Mouse (Mus musculus): ENCODE data around the gene Mgll. TPM values are rescaled to one million over a fixed set of nuclear protein-coding genes. Genes with fewer than 3 reads are reported as not detected.

Gene Mgll
- polyA plus RNA-seq, 1 experiment: 63.4 TPM

- DNase-seq: peak; percentile 47 to 55
- H3K4me1 ChIP-seq (ENCODE audit: control insufficient read depth, insufficient read depth, low read length): peaks cover 29% of the 10 kb centered on the region
- H3K4me3 ChIP-seq (replicated peaks; ENCODE audit: insufficient read depth, low read depth, low read length): no peak overlapping the region
- no peak for TF ChIP-seq POLR2A (IDR thresholded peaks at IDR 0.05; ENCODE audit: borderline replicate concordance, insufficient read depth, low read length)
- TF ChIP-seq CTCF (IDR thresholded peaks at IDR 0.05; ENCODE audit: borderline replicate concordance, insufficient read depth, low read depth, low read length): no peak
- H3K27me3 ChIP-seq (ENCODE audit: control insufficient read depth, insufficient read depth, low read length): no peaks in the 10 kb centered on the region
- no peak overlapping the region for H3K27ac ChIP-seq (ENCODE audit: insufficient read depth, low read length)
- 20% methylated on average over 4 of the region's 4 CpGs for WGBS
These were observed 146.4 kb downstream of the Mgll start for GRCm38 (mm10) chr6:88870594-88870993.

- no peaks in the 10 kb centered on the region for H3K27me3 ChIP-seq (ENCODE audit: control insufficient read depth, insufficient read depth, low read length)
- no peak for TF ChIP-seq POLR2A (IDR thresholded peaks at IDR 0.05; ENCODE audit: borderline replicate concordance, insufficient read depth, low read length)
- TF ChIP-seq CTCF (IDR thresholded peaks at IDR 0.05; ENCODE audit: borderline replicate concordance, insufficient read depth, low read depth, low read length): no peak
- H3K27ac ChIP-seq (ENCODE audit: insufficient read depth, low read length): peak overlapping the region; percentile 48; the same call in 1 of the 2 replicates
- H3K4me3 ChIP-seq (replicated peaks; ENCODE audit: insufficient read depth, low read depth, low read length): no peak overlapping the region
- H3K4me1 ChIP-seq (ENCODE audit: control insufficient read depth, insufficient read depth, low read length): peaks cover 27% of the 10 kb centered on the region
- 7% methylated on average over 8 of the region's 8 CpGs for WGBS
- DNase-seq: peak; percentile 61 to 72
These were observed 147.3 kb downstream of the Mgll start for GRCm38 (mm10) chr6:88871546-88871945.

GRCm38 (mm10) chr6:88872811-88873210 is 148.6 kb downstream of the Mgll start:
- H3K27ac ChIP-seq (ENCODE audit: insufficient read depth, low read length): no peak overlapping the region
- WGBS: 23% methylated on average over 7 of the region's 7 CpGs
- DNase-seq: peak in 1 of 2 experiments; percentile 36
- no peak overlapping the region for H3K4me3 ChIP-seq (replicated peaks; ENCODE audit: insufficient read depth, low read depth, low read length)
- H3K4me1 ChIP-seq (ENCODE audit: control insufficient read depth, insufficient read depth, low read length): peaks cover 27% of the 10 kb centered on the region
- H3K27me3 ChIP-seq (ENCODE audit: control insufficient read depth, insufficient read depth, low read length): no peaks in the 10 kb centered on the region
- TF ChIP-seq CTCF (IDR thresholded peaks at IDR 0.05; ENCODE audit: borderline replicate concordance, insufficient read depth, low read depth, low read length): no peak
- TF ChIP-seq POLR2A (IDR thresholded peaks at IDR 0.05; ENCODE audit: borderline replicate concordance, insufficient read depth, low read length): no peak

- WGBS: 6% methylated on average over 73 of the region's 74 CpGs
- peak overlapping the region; percentile 86 for H3K4me3 ChIP-seq (replicated peaks; ENCODE audit: insufficient read depth, low read depth, low read length)
- no peaks in the 10 kb centered on the region for H3K27me3 ChIP-seq (ENCODE audit: control insufficient read depth, insufficient read depth, low read length)
- peak; percentile 64 to 69 for DNase-seq
- H3K27ac ChIP-seq (ENCODE audit: insufficient read depth, low read length): peak overlapping the region; percentile 45
- TF ChIP-seq POLR2A (IDR thresholded peaks at IDR 0.05; ENCODE audit: borderline replicate concordance, insufficient read depth, low read length) (0 out of 2 replicates have a peak, but pooled peaks have one; percentile 13), CTCF (IDR thresholded peaks at IDR 0.05; ENCODE audit: borderline replicate concordance, insufficient read depth, low read depth, low read length) (no peak)
- H3K4me1 ChIP-seq (ENCODE audit: control insufficient read depth, insufficient read depth, low read length): peaks cover 27% of the 10 kb centered on the region
These were observed 150.0 kb downstream of the Mgll start for GRCm38 (mm10) chr6:88873965-88874867.

- Histone ChIP-seq H3K27ac (ENCODE audit: insufficient read depth, low read length) (peak within 1 kb of the TSS; percentile 45), H3K4me3 (replicated peaks; ENCODE audit: insufficient read depth, low read depth, low read length) (peak within 1 kb of the TSS; percentile 86), H3K4me1 (ENCODE audit: control insufficient read depth, insufficient read depth, low read length) (peaks cover 24% of the 10 kb centered on the region), H3K27me3 (ENCODE audit: control insufficient read depth, insufficient read depth, low read length) (no peaks in the 10 kb centered on the region)
- 6% methylated on average over 62 of the region's 63 CpGs for WGBS
- DNase-seq: peak; percentile 89 to 90
- TF ChIP-seq CTCF (IDR thresholded peaks at IDR 0.05; ENCODE audit: borderline replicate concordance, insufficient read depth, low read depth, low read length) (no peak), POLR2A (IDR thresholded peaks at IDR 0.05; ENCODE audit: borderline replicate concordance, insufficient read depth, low read length) (peak; percentile 38; the same call in 1 of the 2 replicates)
These were observed 150.8 kb downstream of the Mgll start, which contains the start of gene Podxl2 for GRCm38 (mm10) chr6:88874868-88875508. Gene Podxl2, minus strand, starts transcription at chr6:88875044.

Other genes with a start within 250 kb of the Mgll start
- gene Sec61a1, start 205.5 kb upstream of the Mgll start, polyA plus RNA-seq (2012; rRNA removed): 86.8 and 93.3 TPM in 2 replicates
- gene Kbtbd12, start 86.5 kb upstream of the Mgll start, polyA plus RNA-seq (2012; rRNA removed): 0.13 and 0.25 TPM in 2 replicates
- gene Abtb1, start 117.6 kb downstream of the Mgll start, polyA plus RNA-seq (2012; rRNA removed): 116 TPM in 2 replicates
- 538 and 541 TPM in 2 replicates for gene Podxl2, start 150.6 kb downstream of the Mgll start, polyA plus RNA-seq (2012; rRNA removed)
- gene Mcm2, start 174.4 kb downstream of the Mgll start, polyA plus RNA-seq (2012; rRNA removed): 7.5 and 9.8 TPM in 2 replicates
- gene Tpra1, start 177.8 kb downstream of the Mgll start, polyA plus RNA-seq (2012; rRNA removed): 206 and 236 TPM in 2 replicates

All from cerebellum, adult 2 months (tissue).